Mouse (Mus musculus) spleen, adult 2 months (tissue): ENCODE measurements around the gene Fam166a. TPM values are rescaled to one million over a fixed set of nuclear protein-coding genes. Genes with fewer than 3 reads are reported as not detected.

Experiments used
- DNase-seq, 2 experiments: peaks; one replicate each; pipeline versions ENCODE4 v3.0.0 to v3.0.0-alpha.2; 2012 to 2021; ENCODE audit warnings: low spot score in 2 of 2, low read depth in 1 of 2
- H3K27ac ChIP-seq: fragments of 200-500 bp; 2 replicates; pipeline ENCODE4 v1.5.1; 2012; ENCODE audit warnings: low read length, inconsistent platforms; ENCODE audit not compliant: insufficient read depth
- H3K27me3 ChIP-seq: fragments of 200-500 bp; 2 replicates; pipeline ENCODE4 v1.6.1; 2012; ENCODE audit warnings: mild to moderate bottlenecking, moderate library complexity, low read length, inconsistent platforms; ENCODE audit not compliant: control insufficient read depth, insufficient read depth
- H3K36me3 ChIP-seq: fragments of 200-500 bp; 2 replicates; pipeline ENCODE4 v1.6.1; 2012; ENCODE audit warnings: mild to moderate bottlenecking, low read length, inconsistent platforms; ENCODE audit not compliant: control insufficient read depth, insufficient read depth
- H3K4me1 ChIP-seq: fragments of 200-500 bp; 2 replicates; pipeline ENCODE4 v1.6.1; 2011; ENCODE audit warnings: inconsistent platforms; ENCODE audit not compliant: control insufficient read depth, insufficient read depth, insufficient read length
- H3K4me3 ChIP-seq: fragments of 200-500 bp; 2 replicates; pipeline ENCODE4 v1.5.1; 2011; ENCODE audit warnings: mild to moderate bottlenecking, inconsistent platforms; ENCODE audit not compliant: insufficient read depth, insufficient read length; ENCODE audit errors: extremely low read depth
- CTCF ChIP-seq: fragments of 200-500 bp; IDR thresholded peaks from 2 replicates; pipeline ENCODE4 v1.5.1; 2011; ENCODE audit warnings: mild to moderate bottlenecking, inconsistent platforms; ENCODE audit not compliant: insufficient read depth, insufficient read length, insufficient replicate concordance; ENCODE audit errors: extremely low read depth
- POLR2A ChIP-seq: fragments of 200-500 bp; IDR thresholded peaks from 2 replicates; pipeline ENCODE4 v1.6.1; 2011; ENCODE audit warnings: low read depth, low read length, inconsistent platforms
- whole genome bisulfite sequencing: fragments of 180-500 bp; shearing (Covaris S2); methylation state at CpG from one replicate; pipeline ENCODE4 v1.1.7; 2018; 5-methylcytosine and 5-hydroxymethylcytosine counted together
- polyA plus RNA-seq: library from polyadenylated mRNA; depleted of rRNA; stranded (reverse); fragments of >200 nt; gene quantifications from 2 replicates; pipeline ENCODE4 v1.2.3, GENCODE M21; 2012

Gene Fam166a
- polyA plus RNA-seq, 1 experiment, result 0.16 TPM

DNA sequence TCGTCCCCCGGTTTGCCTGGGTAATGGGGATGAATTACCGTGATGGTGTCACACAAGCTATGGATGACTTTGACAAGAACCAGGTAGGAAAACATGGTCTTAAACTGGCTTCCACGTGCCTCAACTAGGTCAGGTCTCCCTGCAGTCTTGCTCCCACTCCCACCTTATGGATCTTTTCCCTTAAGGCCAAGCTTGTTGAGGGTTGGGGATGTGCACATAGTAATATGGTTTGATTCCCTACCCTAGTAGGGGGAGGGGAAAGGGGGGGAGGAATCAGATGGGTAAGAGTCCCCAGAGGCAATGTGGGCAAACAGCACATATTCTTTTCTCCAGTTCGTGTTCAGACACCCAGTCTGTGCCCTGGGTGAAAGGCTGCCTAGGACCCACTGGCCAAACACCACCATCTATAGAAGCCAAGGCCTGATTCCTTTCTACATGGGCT lies 2.8 kb downstream of the Fam166a start:
- no peak for TF ChIP-seq CTCF
- TF ChIP-seq POLR2A, result no peak
- WGBS, result 87% methylated on average over 5 of the region's 5 CpGs
- peaks cover 5% of the 10 kb centered on the region; the same call in 1 of the 2 replicates for H3K4me1 ChIP-seq
- peaks cover 3% of the 10 kb centered on the region; the same call in 1 of the 2 replicates for H3K36me3 ChIP-seq
- H3K27ac ChIP-seq, result no peak overlapping the region
- no peak for DNase-seq
- H3K4me3 ChIP-seq, result no peak overlapping the region
- no peaks in the 10 kb centered on the region for H3K27me3 ChIP-seq

DNA sequence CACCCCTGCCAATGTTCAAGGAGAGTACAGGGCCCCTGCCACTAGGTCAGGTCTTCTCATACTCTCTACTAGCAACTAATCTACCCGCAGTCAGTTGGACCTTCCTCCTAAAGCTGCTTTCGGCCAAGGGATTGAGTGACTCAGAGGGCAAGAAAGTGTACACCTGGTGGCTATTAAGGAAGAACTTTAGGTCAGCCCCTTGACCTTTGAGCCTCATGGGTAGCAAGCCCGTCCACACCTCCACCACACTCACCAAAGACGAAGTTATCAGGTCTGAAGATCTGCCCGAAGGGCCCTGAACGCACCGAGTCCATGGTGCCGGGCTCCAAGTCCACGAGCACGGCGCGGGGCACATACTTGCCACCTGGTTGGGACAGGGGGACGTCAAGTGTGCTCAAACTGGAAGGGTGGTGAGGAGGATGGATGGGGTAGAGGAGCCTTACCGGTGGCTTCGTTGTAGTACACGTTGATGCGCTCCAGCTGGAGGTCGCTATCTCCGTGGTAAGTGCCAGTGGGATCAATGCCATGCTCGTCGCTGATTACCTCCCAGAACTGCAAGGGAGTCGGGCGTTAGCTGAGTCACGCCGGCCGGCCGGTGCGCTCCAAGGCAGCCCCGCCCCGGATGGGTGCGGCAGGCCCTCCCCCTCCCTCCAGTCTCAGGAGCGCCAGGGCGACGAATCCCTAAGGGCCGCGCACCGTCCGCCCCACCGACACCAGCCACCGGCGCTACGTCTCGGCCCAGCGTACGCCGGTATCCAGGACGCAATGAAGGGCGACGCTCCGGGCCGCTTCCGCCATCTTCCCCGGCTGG lies 5.3 kb downstream of the Fam166a start:
- peak in 1 of 2 experiments; percentile 83 for DNase-seq
- 2% methylated on average over 51 of the region's 53 CpGs for WGBS
- Histone ChIP-seq H3K4me3 (peak overlapping the region; percentile 93), H3K27ac (peak overlapping the region; percentile 97), H3K4me1 (peaks cover 7% of the 10 kb centered on the region; the same call in 1 of the 2 replicates), H3K36me3 (peaks cover 3% of the 10 kb centered on the region; the same call in 1 of the 2 replicates), H3K27me3 (no peaks in the 10 kb centered on the region)
- TF ChIP-seq CTCF (no peak), POLR2A (no peak)

DNA sequence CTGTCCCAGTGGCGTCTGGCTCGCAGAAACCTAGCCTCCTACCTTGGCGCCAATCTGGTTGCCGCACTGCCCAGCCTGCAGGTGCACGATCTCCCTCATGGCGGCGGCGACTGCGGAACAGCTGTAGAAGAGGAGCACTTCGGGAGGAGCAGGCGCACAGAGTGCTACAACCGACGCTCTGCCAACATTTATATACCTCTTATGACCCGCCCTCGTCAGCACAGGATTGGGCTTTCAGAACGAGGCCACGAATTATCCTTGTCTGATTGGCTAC lies 5.9 kb downstream of the Fam166a start, which contains the start of gene Tubb4b:
Gene Tubb4b (minus strand): TSS at position 211 of the 274 bp plus-strand sequence.
- DNase-seq, result no peak
- Histone ChIP-seq H3K4me3 (peak within 1 kb of the TSS; percentile 93), H3K36me3 (peaks cover 3% of the 10 kb centered on the region; the same call in 1 of the 2 replicates), H3K4me1 (peaks cover 8% of the 10 kb centered on the region; the same call in 1 of the 2 replicates), H3K27me3 (no peaks in the 10 kb centered on the region), H3K27ac (peak within 1 kb of the TSS; percentile 97)
- TF ChIP-seq POLR2A (peak; percentile 99), CTCF (no peak; the same call in 1 of the 2 replicates)
- under 1% methylated on average over 17 of the region's 17 CpGs for WGBS

DNA sequence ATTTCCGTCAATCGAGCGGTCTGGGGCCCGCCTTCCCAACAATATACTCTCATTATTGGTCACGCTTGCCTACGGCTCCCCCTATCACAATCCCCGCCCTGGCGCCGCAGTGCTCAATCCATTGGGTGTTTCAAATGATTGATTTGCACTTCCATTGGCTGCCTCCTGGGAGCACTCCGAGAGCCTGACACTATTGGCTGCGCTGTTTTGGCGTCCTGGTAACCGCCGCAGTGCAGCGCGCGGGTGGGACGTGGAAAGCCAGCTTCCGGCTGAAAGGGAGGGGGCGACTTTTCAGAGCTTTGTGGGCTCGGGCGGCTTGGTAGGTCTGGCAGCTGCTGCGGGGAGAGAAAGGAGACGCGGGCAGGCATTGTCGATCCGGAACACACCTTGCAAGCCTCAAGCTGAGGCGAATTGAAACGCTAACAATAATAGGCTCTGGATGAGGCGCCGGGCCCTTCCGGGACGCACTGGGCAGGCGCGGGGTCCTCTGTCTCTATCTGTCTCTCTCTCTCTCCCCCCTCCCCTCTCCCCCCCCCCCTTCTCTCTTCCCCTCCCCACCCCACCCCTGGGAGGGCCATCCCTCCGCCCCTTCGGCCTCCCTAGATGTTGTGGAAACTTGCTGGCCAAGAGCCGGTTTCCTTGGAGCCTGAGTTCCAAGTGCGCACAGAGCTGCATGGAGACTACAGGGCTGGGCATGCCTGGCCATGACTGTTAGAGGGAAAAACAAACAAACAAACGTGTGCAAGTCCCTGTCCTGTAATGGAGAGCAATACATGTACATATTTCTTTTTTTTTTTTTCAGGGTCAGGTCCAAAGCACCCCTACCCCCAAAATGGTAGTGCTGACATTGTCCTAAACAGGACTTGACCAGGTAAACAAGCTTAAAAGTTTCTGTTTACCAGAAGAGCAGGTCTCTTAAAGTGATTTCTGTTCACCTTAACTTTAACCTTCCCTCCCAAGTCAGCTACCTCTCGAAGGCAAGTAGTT lies 6.5 kb downstream of the Fam166a start:
- WGBS, result 2% methylated on average over 41 of the region's 41 CpGs
- peak overlapping the region; percentile 66 for H3K4me3 ChIP-seq
- H3K36me3 ChIP-seq, result peaks cover 3% of the 10 kb centered on the region; the same call in 1 of the 2 replicates
- TF ChIP-seq CTCF, result no peak
- peak; percentile 60; the same call in 1 of the 2 replicates for TF ChIP-seq POLR2A
- peaks cover 8% of the 10 kb centered on the region; the same call in 1 of the 2 replicates for H3K4me1 ChIP-seq
- DNase-seq, result peak; percentile 96 to 99
- peak overlapping the region; percentile 92 for H3K27ac ChIP-seq
- no peaks in the 10 kb centered on the region for H3K27me3 ChIP-seq

DNA sequence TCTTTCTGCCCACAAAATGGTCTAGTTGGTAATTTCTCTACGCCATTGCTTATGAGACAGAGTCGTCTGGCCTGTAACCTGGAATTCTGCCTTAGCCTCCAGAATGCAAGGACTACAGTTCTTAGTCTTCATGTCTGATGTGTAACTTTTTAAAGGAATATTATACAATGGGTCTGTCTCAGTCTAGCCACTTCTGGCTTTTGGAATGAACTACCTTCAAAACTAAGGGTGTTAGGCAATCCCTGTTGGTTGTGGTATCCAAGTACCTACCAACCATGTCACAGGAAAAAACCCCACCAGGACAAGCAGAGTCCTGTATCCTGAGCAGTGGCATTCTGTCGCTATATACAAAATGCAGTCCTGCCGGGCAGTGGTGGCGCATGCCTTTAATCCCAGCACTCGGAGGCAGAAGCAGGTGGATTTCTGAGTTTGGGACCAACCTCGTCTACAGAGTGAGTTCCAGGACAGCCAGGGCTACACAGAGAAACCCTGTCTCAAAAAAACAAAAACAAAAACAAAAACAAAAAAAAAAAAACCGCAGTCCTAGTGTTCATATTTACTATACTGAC lies 7.3 kb downstream of the Fam166a start:
- no peak for TF ChIP-seq POLR2A
- peaks cover 3% of the 10 kb centered on the region; the same call in 1 of the 2 replicates for H3K36me3 ChIP-seq
- H3K4me3 ChIP-seq, result no peak overlapping the region
- peaks cover 8% of the 10 kb centered on the region; the same call in 1 of the 2 replicates for H3K4me1 ChIP-seq
- no peak for DNase-seq
- 91% methylated on average over 8 of the region's 8 CpGs for WGBS
- no peaks in the 10 kb centered on the region for H3K27me3 ChIP-seq
- H3K27ac ChIP-seq, result peak overlapping the region; percentile 57; the same call in 1 of the 2 replicates

DNA sequence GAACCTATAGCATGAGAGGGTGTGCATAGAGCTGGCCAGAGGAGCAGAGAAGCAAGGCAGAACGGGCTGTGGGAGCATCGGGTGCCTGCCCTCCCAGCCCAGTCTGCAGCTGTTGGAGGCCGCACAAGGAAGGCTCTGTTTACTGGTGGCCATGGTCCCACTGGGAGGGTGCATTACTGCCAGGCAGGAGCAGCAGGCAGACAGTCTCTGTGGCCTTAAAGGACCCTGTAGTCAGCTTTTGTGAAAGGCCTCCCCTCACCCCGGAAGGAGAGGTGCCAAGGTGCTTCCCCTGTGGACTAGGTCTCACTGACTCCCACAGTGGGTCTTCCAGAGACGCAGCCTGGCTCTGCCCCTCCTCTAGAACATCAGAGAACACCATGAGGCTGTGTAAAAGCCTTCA lies 8.3 kb downstream of the Fam166a start:
- TF ChIP-seq CTCF (no peak), POLR2A (no peak)
- 87% methylated on average over 5 of the region's 5 CpGs for WGBS
- Histone ChIP-seq H3K27me3 (no peaks in the 10 kb centered on the region), H3K36me3 (peaks cover 1% of the 10 kb centered on the region; the same call in 1 of the 2 replicates), H3K4me1 (peaks cover 8% of the 10 kb centered on the region; the same call in 1 of the 2 replicates), H3K27ac (no peak overlapping the region), H3K4me3 (no peak overlapping the region)
- DNase-seq, result no peak
